Mouse (Mus musculus) heart, postnatal 0 days (tissue): ENCODE measurements at regions not wholly inside any gene's neighbourhood (a gene's known extent, or its start where the extent isn't known, plus 50 kb on each side); places are given as distances from the start of the nearest gene placed in this dataset.

Experiments used
- CTCF ChIP-seq: IDR thresholded peaks from 2 replicates; pipeline ENCODE4 v1.5.1; 2016; ENCODE audit warnings: antibody characterized with exemption, control low read depth, low read depth
- EP300 ChIP-seq: IDR thresholded peaks from 2 replicates; pipeline ENCODE4 v1.6.1; 2016; ENCODE audit warnings: antibody characterized with exemption, low read depth

DNA sequence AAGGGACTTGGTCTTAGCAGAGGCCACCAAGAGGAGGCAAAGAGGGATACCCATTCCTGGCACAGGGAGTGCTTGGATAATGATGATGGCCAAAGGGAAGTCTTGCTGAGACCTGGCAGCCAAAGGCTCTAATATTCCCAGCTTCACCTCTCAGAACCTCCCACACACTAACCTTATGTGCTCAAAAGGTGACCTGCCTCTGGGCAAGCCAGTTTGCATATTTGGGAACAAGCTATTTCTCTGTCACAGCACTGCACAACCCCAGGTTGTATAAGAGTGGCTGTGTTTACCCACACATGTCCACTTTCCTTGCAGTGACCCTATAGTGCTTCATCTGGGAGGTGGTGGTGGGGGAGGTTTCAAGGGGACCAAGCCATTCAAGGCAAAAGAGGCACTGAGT lies 76.9 kb upstream of the Plekhg1 start:
- no peak for TF ChIP-seq CTCF
- TF ChIP-seq EP300 = no peak
